Mouse (Mus musculus) adipose tissue, adult 10 weeks (tissue): ENCODE results near the gene Ptgfr. TPM values are rescaled to one million over a fixed set of nuclear protein-coding genes. Genes with fewer than 3 reads are reported as not detected.

ENCODE experiments used
- polyA plus RNA-seq: library from polyadenylated mRNA; stranded (reverse); fragments of 350-450 nt; fragmentation: Illumina TruSeq; extraction: RNeasy Lipid Tissue Mini Kit (QIAGEN cat#74804); gene quantifications from one replicate; pipeline ENCODE4 v1.2.3, GENCODE M21; 2014; ENCODE audit warnings: low read depth, low replicate concordance

Ptgfr gene
- polyA plus RNA-seq: 0.60 TPM

DNA sequence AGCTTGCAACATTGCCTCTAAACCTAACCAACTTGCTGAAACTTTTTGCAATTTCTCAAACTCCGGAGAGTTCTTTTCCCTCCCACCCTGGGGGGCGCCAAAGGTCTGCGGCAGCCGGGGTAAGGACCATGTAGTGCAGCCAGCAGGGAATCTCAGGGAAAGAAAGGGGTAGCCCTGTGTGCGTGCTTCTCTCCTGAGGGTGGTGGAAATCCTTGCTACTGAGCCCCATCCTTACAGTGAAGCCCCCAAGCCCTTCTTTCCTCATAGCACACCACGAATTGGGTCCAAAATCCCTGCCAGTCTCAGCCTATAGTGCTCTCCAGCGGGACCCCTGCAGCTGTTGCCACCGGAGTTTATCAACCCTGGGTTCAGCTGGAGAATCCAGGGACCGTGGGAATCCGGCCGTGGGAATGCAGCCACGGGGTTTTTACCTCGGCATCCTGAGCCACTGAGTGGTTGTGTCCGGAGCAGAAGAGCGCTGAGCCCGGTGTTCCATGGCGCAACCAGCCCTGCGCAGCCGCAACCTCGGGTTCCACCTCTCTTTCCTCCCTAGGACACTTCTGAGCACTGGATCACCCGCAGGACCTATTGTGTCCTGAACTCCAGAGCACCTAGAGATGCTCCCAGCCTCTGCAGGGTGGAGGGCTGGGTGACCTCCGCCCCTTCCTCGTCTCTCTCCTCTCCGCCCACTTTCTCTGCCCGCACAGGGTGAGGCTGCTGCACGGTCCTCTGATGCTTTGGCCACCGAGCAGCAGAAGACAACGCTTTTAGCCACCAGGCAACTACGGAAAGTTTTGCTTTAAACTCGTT is at the start of gene Ptgfr:
TSS of gene Ptgfr (minus strand) at position 760 of the 810 bp plus-strand sequence.

DNA sequence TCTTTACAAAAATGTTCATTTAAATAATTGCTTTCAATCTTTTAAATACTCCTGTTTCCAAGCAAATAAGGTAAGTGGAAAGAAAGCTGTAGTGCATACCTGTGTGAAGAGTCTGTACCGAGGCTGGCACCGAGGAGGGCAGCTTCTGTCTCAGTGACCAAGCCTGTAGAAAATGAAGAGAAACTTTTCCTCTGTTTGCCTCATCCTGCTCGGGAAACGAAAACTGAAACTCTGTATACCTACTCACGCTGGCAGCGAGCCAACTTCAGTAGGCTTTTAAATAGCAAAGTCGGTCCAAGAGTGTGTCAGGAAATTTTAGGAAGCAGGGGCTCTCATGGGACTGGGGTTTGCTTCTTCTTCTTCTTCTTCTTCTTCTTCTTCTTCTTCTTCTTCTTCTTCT is 87.7 kb downstream of the Ptgfr start, which contains the start of gene Ifi44:
TSS of gene Ifi44 (minus strand) at position 224 of the 400 bp plus-strand sequence.

Other genes starting within 250 kb of the Ptgfr start
- gene Ifi44, start 87.7 kb downstream of the Ptgfr start, polyA plus RNA-seq: 1.8 TPM
- not detected for gene Ifi44l, start 74.7 kb downstream of the Ptgfr start, polyA plus RNA-seq